Mouse (Mus musculus) gastrocnemius, postnatal 4 days (tissue): Measurements from ENCODE around the gene Nlrc4. TPM values are rescaled to one million over a fixed set of nuclear protein-coding genes. Genes with fewer than 3 reads are reported as not detected.

Experiments
- DNase-seq, 2 experiments: peaks; one replicate each; pipeline ENCODE4 v3.0.0; 2021 to 2022; ENCODE audit warnings: low spot score in 2 of 2, mixed read lengths in 2 of 2
- total RNA-seq, 2 experiments: library from RNA; stranded (reverse); gene quantifications; 2 replicates each; pipeline ENCODE4 v1.2.3; 2021

Gene Nlrc4
- total RNA-seq, 2 experiments from 2014 or later, result 0.39 to 0.54 TPM

DNA sequence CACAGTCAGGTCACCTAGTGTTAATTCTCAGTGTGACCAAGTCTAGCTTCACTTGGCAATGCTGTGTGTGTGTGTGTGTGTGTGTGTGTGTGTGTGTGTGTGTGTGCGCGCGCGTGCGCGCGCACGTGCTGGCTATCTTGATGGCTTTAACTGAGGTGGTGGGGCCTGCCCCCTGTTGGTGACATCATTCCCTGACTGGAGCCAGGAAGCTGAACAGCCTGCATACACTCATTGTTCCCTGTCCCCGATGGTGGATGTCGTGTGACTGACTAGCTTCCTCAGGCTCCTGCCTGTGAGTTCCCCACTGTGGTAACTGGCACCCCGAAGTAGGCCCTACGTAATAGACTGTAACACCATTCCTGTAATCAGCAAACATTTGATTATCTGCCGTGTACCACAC, 27.5 kb downstream of the Nlrc4 start:
- no peak for DNase-seq

DNA sequence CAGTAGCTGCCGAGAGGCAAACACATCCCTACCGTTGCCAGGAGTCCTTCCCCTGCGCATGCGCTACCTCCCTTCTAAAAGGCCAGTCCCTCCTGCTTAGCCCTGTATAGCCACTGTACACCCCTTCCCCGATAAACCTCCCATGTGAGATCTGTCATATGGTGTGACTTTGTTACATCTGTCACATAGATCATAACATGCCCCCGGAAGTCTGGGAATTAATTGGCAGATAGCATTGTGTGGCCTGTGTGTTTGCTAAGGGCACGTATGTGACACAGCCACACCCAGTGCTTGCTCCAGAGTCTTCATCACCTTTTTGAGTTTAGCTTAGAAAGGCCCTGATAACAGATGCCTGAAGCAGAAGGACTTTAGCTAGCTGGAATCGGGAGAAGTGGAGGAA, 28.9 kb downstream of the Nlrc4 start:
- no peak for DNase-seq

DNA sequence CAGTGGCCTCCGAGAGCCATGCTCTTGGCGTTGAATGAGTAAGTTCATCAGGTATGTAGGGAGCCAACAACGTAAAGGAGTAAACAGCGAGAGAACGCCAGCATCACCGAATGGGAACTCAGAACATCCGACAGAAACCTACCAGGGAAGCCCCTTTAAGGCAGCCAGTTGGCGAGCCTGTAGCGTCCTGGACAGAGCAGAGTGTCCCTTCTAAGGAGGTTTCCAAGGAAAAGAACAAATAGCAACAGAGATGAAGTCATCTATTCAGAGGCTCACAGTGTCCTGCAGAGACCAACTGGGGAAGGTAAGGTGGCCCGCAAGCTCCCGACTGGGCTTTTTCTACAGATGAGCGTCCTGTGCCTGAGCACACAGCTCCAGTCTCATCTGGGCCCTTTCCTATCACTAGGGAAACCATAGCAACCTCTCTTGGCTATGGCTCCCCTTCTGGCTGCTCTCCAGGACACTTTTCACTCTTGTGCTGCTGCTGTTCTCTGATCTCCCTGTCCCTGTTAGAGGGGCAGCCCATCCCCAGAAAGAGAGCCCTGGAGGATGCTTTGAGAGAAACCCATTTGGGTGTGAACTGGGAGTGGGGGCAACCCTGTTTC, 34.4 kb downstream of the Nlrc4 start:
- DNase-seq, result no peak

DNA sequence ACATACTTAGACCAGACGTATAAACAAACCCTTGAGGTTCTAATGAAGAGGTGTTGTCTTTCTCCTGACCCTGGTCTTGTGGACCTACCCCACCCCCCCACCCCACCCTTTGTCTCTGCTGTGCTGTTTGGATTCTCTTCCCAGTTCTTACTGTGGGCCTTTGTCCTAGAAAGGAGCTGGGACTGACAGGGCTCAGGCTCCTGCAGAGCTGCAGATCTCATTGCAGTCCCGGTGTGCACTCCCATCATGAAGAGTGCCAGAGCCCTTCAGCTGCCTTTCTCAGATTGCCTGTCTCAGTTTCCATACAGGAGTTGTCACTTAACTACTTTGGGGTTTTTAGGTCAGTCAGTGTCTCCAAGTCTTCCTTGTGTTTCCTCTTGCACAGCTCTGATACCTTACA, 38.3 kb downstream of the Nlrc4 start:
- no peak for DNase-seq

DNA sequence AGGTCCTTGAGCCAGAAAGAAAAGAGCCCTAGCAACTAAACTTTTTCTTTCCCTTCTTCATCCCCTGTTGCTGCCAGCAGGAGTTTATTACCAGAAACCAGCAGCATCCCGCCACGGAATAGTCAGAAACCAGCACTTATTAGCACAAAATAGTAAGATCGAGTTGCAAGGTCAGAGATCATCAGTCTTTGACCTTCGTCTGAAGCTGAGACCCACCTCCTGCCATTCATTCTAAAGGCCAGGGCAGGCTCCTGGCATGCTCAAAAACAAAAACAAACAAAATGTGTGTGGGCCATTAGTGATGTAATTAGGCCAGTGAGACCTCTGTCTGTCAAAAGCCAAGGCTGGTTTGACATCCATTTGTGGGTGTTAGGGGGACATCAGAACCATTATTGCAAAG, 40.8 kb downstream of the Nlrc4 start:
- no peak for DNase-seq

- DNase-seq, result no peak
Observed at GRCm38 (mm10) chr17:74416841-74417360, 42.0 kb downstream of the Nlrc4 start.

DNA sequence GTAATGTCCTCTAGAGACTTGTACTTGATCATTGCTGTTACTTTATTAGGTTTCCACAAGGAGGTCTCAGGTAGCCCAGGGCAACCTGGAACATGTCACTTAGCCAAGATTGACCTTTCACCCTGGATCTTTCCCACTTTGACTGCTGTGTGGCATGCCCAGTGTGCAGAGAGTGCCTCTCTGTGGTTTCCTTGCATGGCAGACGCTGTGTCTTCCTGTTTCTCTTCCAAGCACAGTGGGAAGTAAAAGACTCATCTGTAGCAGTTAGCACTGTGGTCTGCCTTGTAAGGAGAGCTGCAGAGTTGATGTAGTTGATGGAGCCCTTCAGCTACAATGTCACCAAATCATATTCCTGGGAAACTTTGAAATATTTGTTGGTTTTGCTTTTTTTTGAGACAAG, 44.3 kb downstream of the Nlrc4 start:
- no peak for DNase-seq

DNA sequence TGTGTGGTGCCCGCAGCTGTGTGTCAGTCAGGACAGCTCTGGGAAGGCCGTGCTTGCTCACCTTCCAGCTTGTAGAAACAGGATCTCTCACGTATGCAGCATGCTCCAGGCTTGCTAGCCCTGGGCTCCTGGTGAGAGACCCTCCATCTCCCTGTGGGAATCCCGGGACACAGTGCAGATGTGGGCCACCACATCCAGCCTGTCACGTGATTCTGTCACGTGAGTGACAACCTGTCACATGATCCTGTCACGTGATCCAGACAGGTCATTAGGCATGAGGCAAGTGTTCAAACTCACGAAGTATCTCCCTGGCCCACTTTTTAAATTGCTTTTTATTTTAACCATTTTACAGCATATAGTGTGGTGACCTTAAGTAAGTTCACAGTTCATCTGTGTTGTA, 45.6 kb downstream of the Nlrc4 start:
- DNase-seq, result no peak

- DNase-seq, result no peak
Observed at GRCm38 (mm10) chr17:74409722-74410121, 49.2 kb downstream of the Nlrc4 start.

- DNase-seq, result no peak
Observed at GRCm38 (mm10) chr17:74406487-74406886, 52.5 kb downstream of the Nlrc4 start.

- no peak for DNase-seq
Observed at GRCm38 (mm10) chr17:74402486-74403222, 56.3 kb downstream of the Nlrc4 start.

DNA sequence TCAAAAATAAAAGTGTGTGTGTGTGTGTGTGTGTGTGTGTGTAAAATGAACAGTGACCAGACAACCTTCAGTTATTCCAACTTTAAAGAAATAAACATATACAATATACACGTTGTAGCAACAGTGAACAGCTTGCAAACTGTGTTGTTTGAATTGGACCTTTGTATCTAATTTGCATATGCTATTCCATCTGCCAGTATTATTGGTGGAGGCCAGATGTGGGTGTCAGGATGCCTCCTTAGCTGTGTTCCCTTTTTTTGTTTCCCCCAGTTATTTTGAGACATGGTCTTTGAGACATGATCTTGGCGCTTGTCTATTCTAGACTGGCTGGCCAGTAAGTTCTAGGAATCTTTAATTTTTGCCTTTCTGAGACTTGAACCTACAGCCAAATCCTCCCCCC, 61.8 kb downstream of the Nlrc4 start:
- DNase-seq, result no peak

GRCm38 (mm10) chr17:74396766-74397165, 62.2 kb downstream of the Nlrc4 start:
- DNase-seq, result no peak

GRCm38 (mm10) chr17:74395383-74396065, 63.4 kb downstream of the Nlrc4 start, which contains the start of gene Slc30a6:
Slc30a6 (plus strand) TSS chr17:74395608.
- DNase-seq, result peak; percentile 91 to 96

GRCm38 (mm10) chr17:74394855-74395254, 64.1 kb downstream of the Nlrc4 start:
- DNase-seq, result no peak

- DNase-seq, result no peak
Observed at GRCm38 (mm10) chr17:74394381-74394780, 64.6 kb downstream of the Nlrc4 start.

DNA sequence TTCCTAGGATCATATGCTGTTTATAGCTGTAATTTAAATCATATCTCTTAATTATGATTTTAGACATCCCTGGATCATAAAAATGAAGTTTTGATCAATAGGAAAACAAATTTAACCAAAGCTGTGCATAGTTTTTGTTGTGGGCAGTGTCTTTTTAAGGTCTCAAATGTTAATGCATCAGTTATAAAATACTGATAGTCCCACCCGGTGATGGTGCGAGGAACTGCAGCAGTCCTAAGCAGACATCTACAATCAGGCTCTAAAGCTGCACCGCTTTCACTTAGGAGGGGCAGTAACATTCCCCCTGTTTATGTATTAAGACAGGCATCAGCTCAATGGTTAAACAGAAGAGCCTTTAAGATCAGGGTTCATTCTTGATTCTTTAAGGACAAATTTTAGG, 69.1 kb downstream of the Nlrc4 start:
- no peak for DNase-seq

- no peak for DNase-seq
Observed at GRCm38 (mm10) chr17:74386657-74387056, 72.3 kb downstream of the Nlrc4 start.

DNA sequence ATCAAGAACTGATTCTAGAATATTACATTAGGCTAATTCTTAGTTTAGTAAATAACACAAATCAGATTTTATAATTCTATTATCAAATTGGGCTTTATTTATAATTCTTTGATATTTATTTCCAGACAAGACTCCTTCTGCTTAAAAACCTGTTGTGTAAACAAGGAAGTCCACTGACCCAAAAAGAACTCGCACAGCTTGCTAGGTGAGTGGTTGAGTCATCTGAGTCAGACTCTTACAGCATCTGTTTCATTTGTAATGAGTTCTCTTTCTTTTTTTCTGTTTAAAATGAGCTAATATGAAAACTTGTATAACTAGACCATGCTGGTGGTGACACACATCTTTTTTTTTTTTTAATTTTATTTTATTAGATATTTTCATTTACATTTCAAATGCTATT, 82.0 kb downstream of the Nlrc4 start:
- DNase-seq, result no peak
